Mouse (Mus musculus): ENCODE data around the gene Dolk. TPM values are rescaled to one million over a fixed set of nuclear protein-coding genes. Genes with fewer than 3 reads are reported as not detected.

The Dolk gene
- total and polyA plus RNA-seq, 2 experiments from 2014 or later: 34.8 to 37.7 TPM

- ATAC-seq (no peak), DNase-seq (no peak)
- Histone ChIP-seq H3K9me3 (ENCODE audit: low read length) (no peaks in the 10 kb centered on the region), H3K9ac (no peak overlapping the region), H3K4me3 (ENCODE audit: low read depth, low read length) (no peak overlapping the region), H3K4me1 (ENCODE audit: insufficient read depth) (no peaks in the 10 kb centered on the region), H3K36me3 (ENCODE audit: insufficient read depth) (peaks cover 45% of the 10 kb centered on the region), H3K4me2 (ENCODE audit: low read depth) (no peak overlapping the region), H3K27me3 (ENCODE audit: insufficient read depth, low read length) (no peaks in the 10 kb centered on the region), H3K27ac (ENCODE audit: low read depth, low read length) (no peak overlapping the region)
- no peak for TF ChIP-seq CTCF (IDR thresholded peaks at IDR 0.05; ENCODE audit: low read depth)
- 89% methylated on average over 10 of the region's 10 CpGs for WGBS
Observed at GRCm38 (mm10) chr2:30250166-30251128, 35.7 kb downstream of the Dolk start.

GRCm38 (mm10) chr2:30249182-30249581 lies 37.0 kb downstream of the Dolk start:
- Histone ChIP-seq H3K9ac (no peak overlapping the region), H3K4me3 (ENCODE audit: low read depth, low read length) (no peak overlapping the region), H3K36me3 (ENCODE audit: insufficient read depth) (peaks cover 43% of the 10 kb centered on the region), H3K9me3 (ENCODE audit: low read length) (no peaks in the 10 kb centered on the region), H3K27me3 (ENCODE audit: insufficient read depth, low read length) (no peaks in the 10 kb centered on the region), H3K4me1 (ENCODE audit: insufficient read depth) (no peaks in the 10 kb centered on the region), H3K4me2 (ENCODE audit: low read depth) (no peak overlapping the region), H3K27ac (ENCODE audit: low read depth, low read length) (no peak overlapping the region)
- no peak for TF ChIP-seq CTCF (IDR thresholded peaks at IDR 0.05; ENCODE audit: low read depth)
- 91% methylated on average over 3 of the region's 3 CpGs for WGBS
- DNase-seq (no peak), ATAC-seq (no peak)

GRCm38 (mm10) chr2:30247681-30248080 lies 38.5 kb downstream of the Dolk start:
- Histone ChIP-seq H3K27me3 (ENCODE audit: insufficient read depth, low read length) (no peaks in the 10 kb centered on the region), H3K36me3 (ENCODE audit: insufficient read depth) (peaks cover 48% of the 10 kb centered on the region), H3K27ac (ENCODE audit: low read depth, low read length) (no peak overlapping the region), H3K4me3 (ENCODE audit: low read depth, low read length) (no peak overlapping the region), H3K9me3 (ENCODE audit: low read length) (no peaks in the 10 kb centered on the region), H3K4me2 (ENCODE audit: low read depth) (no peak overlapping the region), H3K4me1 (ENCODE audit: insufficient read depth) (no peaks in the 10 kb centered on the region), H3K9ac (no peak overlapping the region)
- TF ChIP-seq CTCF (IDR thresholded peaks at IDR 0.05; ENCODE audit: low read depth): no peak
- ATAC-seq: no peak
- WGBS: 69% methylated on average over 4 of the region's 4 CpGs
- DNase-seq: no peak

GRCm38 (mm10) chr2:30247036-30247435 lies 39.1 kb downstream of the Dolk start:
- no peak for TF ChIP-seq CTCF (IDR thresholded peaks at IDR 0.05; ENCODE audit: low read depth)
- Histone ChIP-seq H3K4me1 (ENCODE audit: insufficient read depth) (no peaks in the 10 kb centered on the region), H3K27ac (ENCODE audit: low read depth, low read length) (no peak overlapping the region), H3K9me3 (ENCODE audit: low read length) (no peaks in the 10 kb centered on the region), H3K27me3 (ENCODE audit: insufficient read depth, low read length) (no peaks in the 10 kb centered on the region), H3K9ac (no peak overlapping the region), H3K4me2 (ENCODE audit: low read depth) (no peak overlapping the region), H3K36me3 (ENCODE audit: insufficient read depth) (peaks cover 53% of the 10 kb centered on the region), H3K4me3 (ENCODE audit: low read depth, low read length) (no peak overlapping the region)
- 94% methylated on average over 5 of the region's 5 CpGs for WGBS
- no peak for ATAC-seq
- DNase-seq: no peak

- Histone ChIP-seq H3K36me3 (ENCODE audit: insufficient read depth) (peaks cover 65% of the 10 kb centered on the region), H3K4me1 (ENCODE audit: insufficient read depth) (no peaks in the 10 kb centered on the region; the same call in 1 of the 2 replicates), H3K9me3 (ENCODE audit: low read length) (no peaks in the 10 kb centered on the region), H3K27me3 (ENCODE audit: insufficient read depth, low read length) (no peaks in the 10 kb centered on the region), H3K27ac (ENCODE audit: low read depth, low read length) (no peak overlapping the region), H3K9ac (no peak overlapping the region), H3K4me3 (ENCODE audit: low read depth, low read length) (no peak overlapping the region), H3K4me2 (ENCODE audit: low read depth) (no peak overlapping the region)
- no peak for TF ChIP-seq CTCF (IDR thresholded peaks at IDR 0.05; ENCODE audit: low read depth)
- ATAC-seq: no peak
- DNase-seq: no peak
- WGBS: 80% methylated on average over 7 of the region's 7 CpGs
Observed at GRCm38 (mm10) chr2:30244595-30245178, 41.4 kb downstream of the Dolk start.

- Histone ChIP-seq H3K4me3 (ENCODE audit: low read depth, low read length) (no peak overlapping the region), H3K36me3 (ENCODE audit: insufficient read depth) (peaks cover 52% of the 10 kb centered on the region), H3K4me1 (ENCODE audit: insufficient read depth) (peaks cover 13% of the 10 kb centered on the region), H3K4me2 (ENCODE audit: low read depth) (no peak overlapping the region), H3K9me3 (ENCODE audit: low read length) (no peaks in the 10 kb centered on the region), H3K9ac (no peak overlapping the region), H3K27me3 (ENCODE audit: insufficient read depth, low read length) (no peaks in the 10 kb centered on the region), H3K27ac (ENCODE audit: low read depth, low read length) (no peak overlapping the region)
- no peak for ATAC-seq
- no peak for DNase-seq
- TF ChIP-seq CTCF (IDR thresholded peaks at IDR 0.05; ENCODE audit: low read depth): no peak
- WGBS: 98% methylated on average over 4 of the region's 4 CpGs
Observed at GRCm38 (mm10) chr2:30243391-30243790, 42.7 kb downstream of the Dolk start.

GRCm38 (mm10) chr2:30242509-30242908 lies 43.6 kb downstream of the Dolk start:
- WGBS: 54% methylated on average over 4 of the region's 4 CpGs
- H3K4me3 ChIP-seq (ENCODE audit: low read depth, low read length): no peak overlapping the region
- no peak overlapping the region for H3K27ac ChIP-seq (ENCODE audit: low read depth, low read length)
- ATAC-seq (no peak), DNase-seq (no peak)
- no peak for TF ChIP-seq CTCF (IDR thresholded peaks at IDR 0.05; ENCODE audit: low read depth)
- H3K4me1 ChIP-seq (ENCODE audit: insufficient read depth): peaks cover 13% of the 10 kb centered on the region
- peaks cover 49% of the 10 kb centered on the region for H3K36me3 ChIP-seq (ENCODE audit: insufficient read depth)
- H3K9ac ChIP-seq: no peak overlapping the region
- no peak overlapping the region for H3K4me2 ChIP-seq (ENCODE audit: low read depth)
- H3K9me3 ChIP-seq (ENCODE audit: low read length): no peaks in the 10 kb centered on the region
- H3K27me3 ChIP-seq (ENCODE audit: insufficient read depth, low read length): no peaks in the 10 kb centered on the region
